Mouse (Mus musculus): ENCODE data around the gene Tbc1d10c.

The Tbc1d10c gene

GRCm38 (mm10) chr19:4190831-4191334 lies at the start of gene Tbc1d10c:
Tbc1d10c (minus strand) TSS chr19:4191284.
- DNase-seq (ENCODE audit: low spot score) = no peak

- DNase-seq (ENCODE audit: low spot score) = no peak
Measured at GRCm38 (mm10) chr19:4240247-4240668, 49.2 kb upstream of the Tbc1d10c start.

GRCm38 (mm10) chr19:4234548-4234947 lies 43.5 kb upstream of the Tbc1d10c start:
- no peak for DNase-seq (ENCODE audit: low spot score)

GRCm38 (mm10) chr19:4232651-4233050 lies 41.6 kb upstream of the Tbc1d10c start:
- no peak for DNase-seq (ENCODE audit: low spot score)

GRCm38 (mm10) chr19:4232186-4232572 lies 41.1 kb upstream of the Tbc1d10c start:
- DNase-seq (ENCODE audit: low spot score) = no peak

GRCm38 (mm10) chr19:4231253-4232185 lies 40.4 kb upstream of the Tbc1d10c start, which contains the start of gene Pold4:
Pold4 (plus strand) TSS chr19:4231899.
- DNase-seq (ENCODE audit: low spot score) = peak; percentile 90

GRCm38 (mm10) chr19:4230415-4230814 lies 39.3 kb upstream of the Tbc1d10c start:
- DNase-seq (ENCODE audit: low spot score) = no peak

- no peak for DNase-seq (ENCODE audit: low spot score)
Measured at GRCm38 (mm10) chr19:4229451-4230076, 38.5 kb upstream of the Tbc1d10c start.

- no peak for DNase-seq (ENCODE audit: low spot score)
Measured at GRCm38 (mm10) chr19:4228891-4229290, 37.8 kb upstream of the Tbc1d10c start.

- no peak for DNase-seq (ENCODE audit: low spot score)
Measured at GRCm38 (mm10) chr19:4227894-4228678, 37.0 kb upstream of the Tbc1d10c start.

GRCm38 (mm10) chr19:4227446-4227845 lies 36.4 kb upstream of the Tbc1d10c start:
- DNase-seq (ENCODE audit: low spot score) = no peak

- no peak for DNase-seq (ENCODE audit: low spot score)
Measured at GRCm38 (mm10) chr19:4226779-4227178, 35.7 kb upstream of the Tbc1d10c start.

GRCm38 (mm10) chr19:4222165-4222564 lies 31.1 kb upstream of the Tbc1d10c start:
- DNase-seq (ENCODE audit: low spot score) = no peak

- DNase-seq (ENCODE audit: low spot score) = no peak
Measured at GRCm38 (mm10) chr19:4220957-4221743, 30.1 kb upstream of the Tbc1d10c start.

GRCm38 (mm10) chr19:4220416-4220815 lies 29.3 kb upstream of the Tbc1d10c start:
- no peak for DNase-seq (ENCODE audit: low spot score)

GRCm38 (mm10) chr19:4219943-4220342 lies 28.9 kb upstream of the Tbc1d10c start:
- no peak for DNase-seq (ENCODE audit: low spot score)

- no peak for DNase-seq (ENCODE audit: low spot score)
Measured at GRCm38 (mm10) chr19:4218784-4219183, 27.7 kb upstream of the Tbc1d10c start.

- DNase-seq (ENCODE audit: low spot score) = no peak
Measured at GRCm38 (mm10) chr19:4218293-4218692, 27.2 kb upstream of the Tbc1d10c start.

- DNase-seq (ENCODE audit: low spot score) = no peak
Measured at GRCm38 (mm10) chr19:4217855-4218254, 26.8 kb upstream of the Tbc1d10c start.

GRCm38 (mm10) chr19:4217140-4217539 lies 26.1 kb upstream of the Tbc1d10c start:
- no peak for DNase-seq (ENCODE audit: low spot score)

GRCm38 (mm10) chr19:4216041-4216685 lies 25.1 kb upstream of the Tbc1d10c start:
- DNase-seq (ENCODE audit: low spot score) = no peak
